Mouse (Mus musculus) brown adipose tissue, adult 24 weeks (tissue): Measurements from ENCODE around the gene Ddx25. TPM values are rescaled to one million over a fixed set of nuclear protein-coding genes. Genes with fewer than 3 reads are reported as not detected.
A peak's percentile ranks its signal among the peaks of the same experiment; 100 is the strongest.

ENCODE experiments used
- H3K27ac ChIP-seq: fragments of 200-500 bp; replicated peaks from 2 replicates; pipeline ENCODE4 v1.5.1; 2012; ENCODE audit warnings: low read depth, mild to moderate bottlenecking, low read length
- H3K4me1 ChIP-seq: fragments of 200-500 bp; 2 replicates; pipeline ENCODE4 v1.6.1; 2012; ENCODE audit warnings: low read length, mixed read lengths; ENCODE audit not compliant: control insufficient read depth, insufficient read depth, insufficient read length
- H3K4me3 ChIP-seq: fragments of 200-500 bp; 2 replicates; pipeline ENCODE4 v1.5.1; 2012; ENCODE audit warnings: low read depth, mild to moderate bottlenecking, low read length, moderate library complexity; ENCODE audit not compliant: insufficient read depth
- polyA plus RNA-seq: library from polyadenylated mRNA; stranded (reverse); fragments of >200 nt; gene quantifications from 2 replicates; pipeline ENCODE4 v1.2.4, GENCODE M21; 2012; ENCODE audit not compliant: missing spikeins, insufficient read depth, insufficient read length

Gene Ddx25
- not detected in 2 replicates for polyA plus RNA-seq

GRCm38 (mm10) chr9:35558257-35559008, at the start of gene Ddx25, which contains the start of gene Pus3:
TSS of gene Ddx25 (minus strand) at chr9:35558528.
TSS of gene Pus3 (plus strand) at chr9:35558595.
- peaks cover 6% of the 10 kb centered on the region for H3K4me1 ChIP-seq
- peak within 1 kb of the TSS; percentile 68 for H3K4me3 ChIP-seq
- H3K27ac ChIP-seq: peak within 1 kb of the TSS; percentile 23; the same call in 1 of the 2 replicates

GRCm38 (mm10) chr9:35607647-35608405, 49.5 kb upstream of the Ddx25 start:
- Histone ChIP-seq H3K4me3 (no peak overlapping the region), H3K4me1 (no peaks in the 10 kb centered on the region), H3K27ac (no peak overlapping the region)

GRCm38 (mm10) chr9:35592903-35593302, 34.6 kb upstream of the Ddx25 start:
- no peaks in the 10 kb centered on the region for H3K4me1 ChIP-seq
- no peak overlapping the region for H3K4me3 ChIP-seq
- no peak overlapping the region for H3K27ac ChIP-seq

- Histone ChIP-seq H3K27ac (no peak overlapping the region), H3K4me3 (no peak overlapping the region), H3K4me1 (no peaks in the 10 kb centered on the region)
Measured at GRCm38 (mm10) chr9:35587674-35588073, 29.3 kb upstream of the Ddx25 start.

GRCm38 (mm10) chr9:35574416-35574815, 16.1 kb upstream of the Ddx25 start:
- H3K4me3 ChIP-seq: no peak overlapping the region
- H3K4me1 ChIP-seq: no peaks in the 10 kb centered on the region
- H3K27ac ChIP-seq: no peak overlapping the region

GRCm38 (mm10) chr9:35570663-35571062, 12.3 kb upstream of the Ddx25 start:
- no peak overlapping the region for H3K27ac ChIP-seq
- H3K4me1 ChIP-seq: no peaks in the 10 kb centered on the region
- H3K4me3 ChIP-seq: no peak overlapping the region

GRCm38 (mm10) chr9:35569571-35570534, 11.5 kb upstream of the Ddx25 start, which contains the start of the genes Pate2 and Hyls1:
TSS of gene Pate2 (plus strand) at chr9:35570284.
TSS of gene Hyls1 (minus strand) at chr9:35570398.
- H3K4me1 ChIP-seq: no peaks in the 10 kb centered on the region
- H3K4me3 ChIP-seq: peak within 1 kb of the TSS; percentile 82
- peak within 1 kb of the TSS; percentile 50; the same call in 1 of the 2 replicates for H3K27ac ChIP-seq

GRCm38 (mm10) chr9:35567995-35568394, 9.7 kb upstream of the Ddx25 start:
- Histone ChIP-seq H3K27ac (no peak overlapping the region), H3K4me3 (no peak overlapping the region), H3K4me1 (no peaks in the 10 kb centered on the region)

GRCm38 (mm10) chr9:35564536-35565240, 6.4 kb upstream of the Ddx25 start:
- no peak overlapping the region for H3K4me3 ChIP-seq
- no peak overlapping the region for H3K27ac ChIP-seq
- no peaks in the 10 kb centered on the region for H3K4me1 ChIP-seq

GRCm38 (mm10) chr9:35561583-35561982, 3.3 kb upstream of the Ddx25 start:
- H3K27ac ChIP-seq: no peak overlapping the region
- peaks cover 6% of the 10 kb centered on the region for H3K4me1 ChIP-seq
- H3K4me3 ChIP-seq: no peak overlapping the region

GRCm38 (mm10) chr9:35561076-35561475, 2.7 kb upstream of the Ddx25 start:
- Histone ChIP-seq H3K4me3 (no peak overlapping the region), H3K4me1 (peaks cover 6% of the 10 kb centered on the region), H3K27ac (no peak overlapping the region)

- Histone ChIP-seq H3K4me3 (peak overlapping the region; percentile 68), H3K27ac (peak overlapping the region; percentile 23; the same call in 1 of the 2 replicates), H3K4me1 (peaks cover 6% of the 10 kb centered on the region)
Measured at GRCm38 (mm10) chr9:35559009-35559890, 922 bp upstream of the Ddx25 start.

- Histone ChIP-seq H3K27ac (no peak overlapping the region), H3K4me1 (peaks cover 6% of the 10 kb centered on the region), H3K4me3 (no peak overlapping the region)
Measured at GRCm38 (mm10) chr9:35556494-35557102, 1.7 kb downstream of the Ddx25 start.
